Mouse (Mus musculus) forebrain, embryonic 16.5 days (tissue): ENCODE measurements around the gene Cwf19l1. TPM values are rescaled to one million over a fixed set of nuclear protein-coding genes. Genes with fewer than 3 reads are reported as not detected.
A peak's percentile ranks its signal among the peaks of the same experiment; 100 is the strongest.

Experiments
- ATAC-seq: fragments of 200-750 bp; cut with Nextera tagmentation; 2 replicates; pipeline ENCODE4 v1.8.0; 2017; ENCODE audit warnings: mild to moderate bottlenecking, moderate library complexity
- H3K27ac ChIP-seq: fragments of 300-500 bp; sonication (generic); 2 replicates; pipeline ENCODE4 v1.5.1; 2014; ENCODE audit warnings: low read length, control low read depth
- H3K27me3 ChIP-seq: fragments of 300-500 bp; sonication (generic); replicated peaks from 2 replicates; pipeline ENCODE4 v1.6.1; 2014; ENCODE audit warnings: low read length; ENCODE audit not compliant: control insufficient read depth, insufficient read depth
- H3K36me3 ChIP-seq: fragments of 300-500 bp; sonication (generic); 2 replicates; pipeline ENCODE4 v1.6.1; 2014; ENCODE audit not compliant: control insufficient read depth, insufficient read depth
- H3K4me1 ChIP-seq: fragments of 300-500 bp; sonication (generic); replicated peaks from 2 replicates; pipeline ENCODE4 v1.6.1; 2014; ENCODE audit warnings: low read length; ENCODE audit not compliant: control insufficient read depth, insufficient read depth
- H3K4me2 ChIP-seq: fragments of 300-500 bp; sonication (generic); 2 replicates; pipeline ENCODE4 v1.6.1; 2014; ENCODE audit warnings: mild to moderate bottlenecking, low read length, control low read depth
- H3K4me3 ChIP-seq: fragments of 300-500 bp; sonication (generic); replicated peaks from 2 replicates; pipeline ENCODE4 v1.5.1; 2014; ENCODE audit warnings: mild to moderate bottlenecking, low read length, control low read depth
- H3K9ac ChIP-seq: fragments of 300-500 bp; sonication (generic); replicated peaks from 2 replicates; pipeline ENCODE4 v1.6.1; 2014; ENCODE audit warnings: low read depth, low read length, control low read depth
- H3K9me3 ChIP-seq: fragments of 300-500 bp; sonication (generic); 2 replicates; pipeline ENCODE4 v1.6.1; 2016; ENCODE audit warnings: low read length; ENCODE audit not compliant: control insufficient read depth
- WGBS: fragments of 180-500 bp; shearing (Covaris S2); extraction: QIAGEN DNeasy Blood & Tissue Kit; methylation state at CpG from one replicate; pipeline ENCODE4 v1.1.7; 2014; 5-methylcytosine and 5-hydroxymethylcytosine counted together
- polyA plus RNA-seq: library from polyadenylated mRNA; unstranded; fragments of >200 nt; fragmentation: Nextera tagmentation; extraction: Ambion mirVana; gene quantifications from 2 replicates; pipeline ENCODE4 v1.2.1, GENCODE M21; 2015

The Cwf19l1 gene
- polyA plus RNA-seq, 1 experiment from 2014 or later = 39.7 TPM

- Histone ChIP-seq H3K4me2 (peak overlapping the region; percentile 74), H3K9me3 (no peaks in the 10 kb centered on the region), H3K4me1 (peaks cover 18% of the 10 kb centered on the region), H3K9ac (peak overlapping the region; percentile 85), H3K27ac (peak overlapping the region; percentile 52), H3K27me3 (no peaks in the 10 kb centered on the region), H3K36me3 (peaks cover 5% of the 10 kb centered on the region; the same call in 1 of the 2 replicates), H3K4me3 (peak overlapping the region; percentile 87)
- no peak for ATAC-seq
- 5% methylated on average over 4 of the region's 4 CpGs for WGBS
These were observed 65.8 kb downstream of the Cwf19l1 start for GRCm38 (mm10) chr19:44069914-44070232.

- peaks cover 5% of the 10 kb centered on the region; the same call in 1 of the 2 replicates for H3K36me3 ChIP-seq
- H3K4me3 ChIP-seq = peak within 1 kb of the TSS; percentile 87
- H3K9me3 ChIP-seq = no peaks in the 10 kb centered on the region
- peak within 1 kb of the TSS; percentile 85 for H3K9ac ChIP-seq
- peak within 1 kb of the TSS; percentile 52 for H3K27ac ChIP-seq
- ATAC-seq = peak; percentile 95
- H3K4me1 ChIP-seq = peaks cover 18% of the 10 kb centered on the region
- peak within 1 kb of the TSS; percentile 74 for H3K4me2 ChIP-seq
- WGBS = under 1% methylated on average over 75 of the region's 75 CpGs
- H3K27me3 ChIP-seq = no peaks in the 10 kb centered on the region
These were observed 66.4 kb downstream of the Cwf19l1 start, which contains the start of gene Erlin1 for GRCm38 (mm10) chr19:44069121-44069913. Gene Erlin1 (minus strand): TSS chr19:44069785.

GRCm38 (mm10) chr19:44068232-44068631, 67.4 kb downstream of the Cwf19l1 start:
- WGBS = 86% methylated on average over 4 of the region's 4 CpGs
- no peaks in the 10 kb centered on the region for H3K27me3 ChIP-seq
- H3K9me3 ChIP-seq = no peaks in the 10 kb centered on the region
- peak overlapping the region; percentile 87 for H3K4me3 ChIP-seq
- peaks cover 5% of the 10 kb centered on the region; the same call in 1 of the 2 replicates for H3K36me3 ChIP-seq
- H3K4me2 ChIP-seq = peak overlapping the region; percentile 74
- ATAC-seq = no peak
- peaks cover 18% of the 10 kb centered on the region for H3K4me1 ChIP-seq
- no peak overlapping the region for H3K27ac ChIP-seq
- no peak overlapping the region for H3K9ac ChIP-seq

- H3K27me3 ChIP-seq = no peaks in the 10 kb centered on the region
- ATAC-seq = no peak
- 0 out of 2 replicates have a peak, but pooled peaks cover 3% of the 10 kb centered on the region for H3K36me3 ChIP-seq
- WGBS = 73% methylated on average over 9 of the region's 9 CpGs
- no peak overlapping the region for H3K27ac ChIP-seq
- H3K4me2 ChIP-seq = no peak overlapping the region
- peaks cover 18% of the 10 kb centered on the region for H3K4me1 ChIP-seq
- H3K4me3 ChIP-seq = no peak overlapping the region
- H3K9ac ChIP-seq = no peak overlapping the region
- no peaks in the 10 kb centered on the region for H3K9me3 ChIP-seq
These were observed 68.2 kb downstream of the Cwf19l1 start for GRCm38 (mm10) chr19:44067323-44068049.

- peaks cover 7% of the 10 kb centered on the region; the same call in 1 of the 2 replicates for H3K36me3 ChIP-seq
- ATAC-seq = no peak
- 96% methylated on average over 2 of the region's 2 CpGs for WGBS
- H3K4me3 ChIP-seq = no peak overlapping the region
- peaks cover 15% of the 10 kb centered on the region for H3K4me1 ChIP-seq
- H3K27ac ChIP-seq = no peak overlapping the region
- no peak overlapping the region for H3K9ac ChIP-seq
- H3K9me3 ChIP-seq = no peaks in the 10 kb centered on the region
- H3K27me3 ChIP-seq = no peaks in the 10 kb centered on the region
- H3K4me2 ChIP-seq = no peak overlapping the region
These were observed 70.9 kb downstream of the Cwf19l1 start for GRCm38 (mm10) chr19:44064734-44065133.

- Histone ChIP-seq H3K36me3 (peaks cover 7% of the 10 kb centered on the region; the same call in 1 of the 2 replicates), H3K9me3 (no peaks in the 10 kb centered on the region), H3K4me2 (no peak overlapping the region), H3K9ac (no peak overlapping the region), H3K27me3 (no peaks in the 10 kb centered on the region), H3K4me3 (no peak overlapping the region), H3K27ac (no peak overlapping the region), H3K4me1 (peaks cover 13% of the 10 kb centered on the region)
- no peak for ATAC-seq
- 93% methylated on average over 7 of the region's 7 CpGs for WGBS
These were observed 71.9 kb downstream of the Cwf19l1 start for GRCm38 (mm10) chr19:44063773-44064172.

- no peak for ATAC-seq
- 87% methylated on average over 3 of the region's 3 CpGs for WGBS
- Histone ChIP-seq H3K27me3 (no peaks in the 10 kb centered on the region), H3K36me3 (peaks cover 9% of the 10 kb centered on the region), H3K4me1 (no peaks in the 10 kb centered on the region), H3K27ac (no peak overlapping the region), H3K4me3 (no peak overlapping the region), H3K9me3 (no peaks in the 10 kb centered on the region), H3K4me2 (no peak overlapping the region), H3K9ac (no peak overlapping the region)
These were observed 75.5 kb downstream of the Cwf19l1 start for GRCm38 (mm10) chr19:44060226-44060625.

Other genes with a start within 250 kb of the Cwf19l1 start
- gene Dnmbp, start 195.7 kb downstream of the Cwf19l1 start, polyA plus RNA-seq = 7.3 and 8.3 TPM in 2 replicates
- 0.21 and 0.39 TPM in 2 replicates for gene Cpn1, start 149.3 kb downstream of the Cwf19l1 start, polyA plus RNA-seq
- gene Cyp2c23, start 106.7 kb downstream of the Cwf19l1 start, polyA plus RNA-seq = not detected in 2 replicates
- gene Erlin1, start 66.1 kb downstream of the Cwf19l1 start, polyA plus RNA-seq = 20.8 and 23.5 TPM in 2 replicates
- 61.7 and 72.4 TPM in 2 replicates for gene Chuk, start 28.4 kb downstream of the Cwf19l1 start, polyA plus RNA-seq
- gene Bloc1s2, start 10.6 kb upstream of the Cwf19l1 start, polyA plus RNA-seq = 150 and 152 TPM in 2 replicates
- gene Pkd2l1, start 56.6 kb upstream of the Cwf19l1 start, polyA plus RNA-seq = not detected in 2 replicates
- gene Scd3, start 67.4 kb upstream of the Cwf19l1 start, polyA plus RNA-seq = 1.8 and 2.1 TPM in 2 replicates
- gene Scd2, start 157.8 kb upstream of the Cwf19l1 start, polyA plus RNA-seq = 290 and 318 TPM in 2 replicates
- 0.07 and 0.16 TPM in 2 replicates for gene Scd4, start 197.2 kb upstream of the Cwf19l1 start, polyA plus RNA-seq